Mouse (Mus musculus) kidney, adult 2 months (tissue): ENCODE data around the gene Tead1.

Experiments
- CTCF ChIP-seq: fragments of 200-500 bp; conservative IDR thresholded peaks from 2 replicates; pipeline ENCODE4 v1.5.1; 2011; ENCODE audit warnings: low read depth, mild to moderate bottlenecking, control low read depth, low read length, moderate library complexity, mixed read lengths; ENCODE audit not compliant: insufficient read depth, insufficient read length
- POLR2A ChIP-seq: fragments of 200-500 bp; IDR thresholded peaks from one replicate; pipeline ENCODE4 v1.6.1; 2011; ENCODE audit warnings: low read depth, low read length, control low read depth

- TF ChIP-seq CTCF (no peak), POLR2A (no peak)
Observed at GRCm38 (mm10) chr7:112841484-112841883, 162.4 kb downstream of the Tead1 start.
